Mouse (Mus musculus): ENCODE results near the gene Ganab.
A peak's percentile ranks its signal among the peaks of the same experiment; 100 is the strongest.
"Not testable (repeated sequence)": the region's sequence is repeated elsewhere in the genome, so short reads cannot be mapped to it uniquely, and the experiment has no call there.

The Ganab gene

DNA sequence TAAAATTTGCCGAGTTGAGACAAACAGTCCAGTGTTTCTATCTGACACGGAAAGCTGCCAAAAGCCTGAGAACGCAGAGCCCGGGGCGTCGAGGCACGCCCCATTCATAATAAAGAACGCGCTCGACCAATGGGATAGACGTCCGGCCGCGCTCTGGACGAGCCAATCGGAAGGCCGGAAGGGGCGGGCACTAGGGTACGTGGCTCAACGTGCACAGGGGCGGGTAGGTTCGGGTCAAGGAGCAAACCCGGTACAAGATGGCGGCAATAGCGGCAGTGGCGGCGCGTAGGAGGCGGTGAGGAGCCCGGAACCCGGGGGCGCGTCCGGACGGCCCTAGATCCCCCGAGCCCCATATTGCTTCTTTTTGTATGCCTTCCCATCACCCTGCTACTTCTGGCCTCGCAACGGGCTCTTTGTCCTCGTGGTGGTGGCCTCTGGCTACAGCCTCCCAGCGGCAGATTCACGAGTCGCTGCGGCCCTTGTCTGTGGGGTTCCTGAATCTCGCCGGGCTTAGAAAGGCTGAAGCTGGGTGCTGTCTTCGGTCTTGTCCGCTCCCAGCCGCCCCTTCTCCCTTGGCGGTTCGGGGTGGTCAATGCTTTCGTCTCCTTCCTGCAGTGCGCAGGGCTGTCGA, at the start of gene Ganab:
Gene Ganab (plus strand): TSS at position 207 of the 631 bp plus-strand sequence.
- peak; percentile 87 to 90 for DNase-seq (ENCODE audit: low read depth in 1 of 2, low spot score in 2 of 2)

- no peak for DNase-seq (ENCODE audit: low read depth in 1 of 2, low spot score in 2 of 2)
These were observed 49.5 kb upstream of the Ganab start for GRCm38 (mm10) chr19:8848356-8848755.

DNA sequence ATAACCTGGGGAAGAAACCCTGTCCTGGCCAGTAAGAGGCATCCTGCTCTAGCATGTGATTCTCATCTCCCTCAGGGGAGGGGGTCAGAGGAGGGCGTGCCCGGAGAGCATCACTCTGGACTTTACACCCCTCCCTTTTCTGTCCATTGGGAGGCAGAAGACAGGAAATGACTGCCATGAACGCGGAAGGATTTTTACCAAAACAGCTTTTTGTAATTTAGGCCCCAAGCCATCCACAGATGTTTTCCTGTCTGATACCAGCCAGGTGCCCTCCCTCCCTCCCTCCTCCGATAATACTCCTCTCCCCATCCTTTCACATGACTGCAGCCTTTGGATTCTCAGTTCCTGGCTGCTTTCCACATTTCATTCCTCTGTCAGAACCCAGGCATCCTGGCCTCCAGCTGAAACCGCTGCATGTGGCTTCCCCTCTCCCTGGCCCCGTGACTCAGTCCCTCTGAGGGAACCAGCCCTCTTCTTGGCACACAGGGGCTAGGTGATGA, 47.4 kb upstream of the Ganab start, which contains the start of gene Lrrn4cl:
Gene Lrrn4cl (plus strand): TSS at position 367 of the 500 bp plus-strand sequence.
- no peak for DNase-seq (ENCODE audit: low read depth in 1 of 2, low spot score in 2 of 2)

DNA sequence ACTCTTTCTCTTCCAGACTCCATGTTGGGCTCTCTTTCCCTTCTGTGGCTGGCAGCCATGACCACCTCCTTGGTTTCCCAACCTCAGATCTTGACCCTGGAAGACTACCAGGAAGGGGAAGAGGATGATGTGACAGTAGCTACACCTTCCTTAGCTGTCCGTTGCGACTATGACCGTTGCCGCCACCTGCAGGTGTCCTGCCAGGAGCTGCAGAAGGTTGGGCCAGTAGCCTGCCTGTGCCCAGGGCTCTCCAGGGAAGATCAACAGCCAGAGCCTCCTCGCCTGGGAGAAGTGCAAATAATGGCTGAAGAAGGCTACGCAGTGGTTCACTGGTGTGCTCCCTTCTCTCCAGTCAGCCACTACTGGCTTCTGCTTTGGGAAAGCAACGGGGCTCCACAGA, 46.2 kb upstream of the Ganab start:
- no peak for DNase-seq (ENCODE audit: low read depth in 1 of 2, low spot score in 2 of 2)

DNA sequence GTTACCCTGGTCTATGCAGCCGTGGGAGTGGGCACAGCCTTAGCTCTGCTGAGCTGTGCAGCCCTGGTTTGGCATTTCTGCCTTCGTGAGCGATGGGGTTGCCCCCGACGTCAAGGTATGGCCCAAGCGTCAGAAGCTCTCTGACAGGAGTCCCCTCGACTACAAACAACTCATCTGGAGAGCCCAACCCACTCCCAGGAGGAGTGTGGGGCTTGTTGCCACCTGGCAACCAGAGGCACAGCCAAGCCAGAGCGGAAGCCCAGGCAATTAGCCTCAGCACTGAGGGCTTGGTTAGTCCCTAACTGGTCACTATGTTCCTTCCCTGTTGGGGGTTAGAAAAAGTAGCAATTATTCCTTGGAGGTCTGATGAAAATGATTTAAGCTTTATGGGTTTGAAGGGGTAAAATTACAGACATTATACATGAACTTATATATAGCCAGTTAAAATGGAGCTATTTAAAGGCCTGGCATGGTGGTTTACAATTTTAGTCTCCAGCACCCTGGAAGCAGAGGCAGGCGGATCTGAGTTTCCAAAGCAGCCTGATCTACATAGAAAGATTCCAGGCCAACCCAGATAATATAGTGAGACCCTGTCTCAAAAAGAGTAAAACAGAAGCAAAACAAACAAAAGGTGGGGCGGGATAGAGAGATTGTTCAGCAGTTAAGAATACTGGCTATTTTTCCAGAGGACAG, 45.5 kb upstream of the Ganab start:
- DNase-seq (ENCODE audit: low read depth in 1 of 2, low spot score in 2 of 2), result no peak

GRCm38 (mm10) chr19:8853117-8853516, 44.8 kb upstream of the Ganab start:
- no peak for DNase-seq (ENCODE audit: low read depth in 1 of 2, low spot score in 2 of 2)

- no peak for DNase-seq (ENCODE audit: low read depth in 1 of 2, low spot score in 2 of 2)
These were observed 40.2 kb upstream of the Ganab start for GRCm38 (mm10) chr19:8857689-8858088.

DNA sequence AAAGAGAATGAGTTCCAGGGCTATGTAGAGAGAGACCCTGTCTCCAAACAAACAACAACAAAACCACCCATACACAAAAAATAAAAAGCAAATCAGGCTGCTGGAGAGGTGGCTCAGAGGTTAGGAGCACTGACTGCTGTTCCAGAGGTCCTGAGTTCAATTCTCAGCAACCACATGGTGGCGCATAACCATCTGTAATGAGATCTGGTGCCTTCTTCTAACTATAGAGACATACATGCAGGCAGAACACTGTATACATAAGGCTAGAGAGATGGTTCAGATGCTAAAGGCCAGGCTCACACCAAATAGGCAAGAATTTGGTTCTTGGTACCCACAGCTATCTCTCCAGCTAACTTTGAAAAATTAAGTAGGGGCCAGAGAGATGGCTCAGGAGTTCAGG, 38.9 kb upstream of the Ganab start:
- DNase-seq (ENCODE audit: low read depth in 1 of 2, low spot score in 2 of 2), result no peak

- DNase-seq (ENCODE audit: low read depth in 1 of 2, low spot score in 2 of 2), result no peak
These were observed 33.6 kb upstream of the Ganab start for GRCm38 (mm10) chr19:8864265-8864664.

DNA sequence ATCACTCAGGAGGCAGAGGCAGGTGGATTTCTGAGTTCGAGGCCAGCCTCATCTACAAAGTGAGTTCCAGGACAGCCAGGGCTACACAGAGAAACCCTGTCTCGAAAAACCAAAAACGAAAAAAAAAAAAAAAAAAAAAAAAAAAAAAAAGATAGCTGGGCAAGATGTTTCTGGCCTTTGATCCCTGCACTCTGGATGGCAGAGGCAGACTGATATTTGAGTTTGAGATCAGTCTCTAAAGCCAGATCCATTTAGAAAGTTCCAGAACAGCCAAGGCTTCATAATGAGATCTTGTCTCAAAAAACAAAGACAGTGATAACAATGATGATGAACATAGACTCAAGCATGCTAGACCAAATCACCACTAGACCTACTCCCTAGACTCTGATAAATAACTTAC, 27.5 kb upstream of the Ganab start:
- DNase-seq (ENCODE audit: low read depth in 1 of 2, low spot score in 2 of 2), result not testable (repeated sequence)

- no peak for DNase-seq (ENCODE audit: low read depth in 1 of 2, low spot score in 2 of 2)
These were observed 27.0 kb upstream of the Ganab start for GRCm38 (mm10) chr19:8870838-8871237.

- peak; percentile 93 to 94 for DNase-seq (ENCODE audit: low read depth in 1 of 2, low spot score in 2 of 2)
These were observed 26.3 kb upstream of the Ganab start, which contains the start of gene Ubxn1 for GRCm38 (mm10) chr19:8871267-8872186. Gene Ubxn1, plus strand, starts transcription at chr19:8871496.

GRCm38 (mm10) chr19:8872266-8872840, 25.5 kb upstream of the Ganab start:
- no peak for DNase-seq (ENCODE audit: low read depth in 1 of 2, low spot score in 2 of 2)

GRCm38 (mm10) chr19:8875031-8875430, 22.8 kb upstream of the Ganab start:
- no peak for DNase-seq (ENCODE audit: low read depth in 1 of 2, low spot score in 2 of 2)

- DNase-seq (ENCODE audit: low read depth in 1 of 2, low spot score in 2 of 2), result peak; percentile 72 to 85
These were observed 17.4 kb upstream of the Ganab start, which contains the start of gene Uqcc3 for GRCm38 (mm10) chr19:8880311-8881033. Gene Uqcc3, minus strand, starts transcription at chr19:8880923.

DNA sequence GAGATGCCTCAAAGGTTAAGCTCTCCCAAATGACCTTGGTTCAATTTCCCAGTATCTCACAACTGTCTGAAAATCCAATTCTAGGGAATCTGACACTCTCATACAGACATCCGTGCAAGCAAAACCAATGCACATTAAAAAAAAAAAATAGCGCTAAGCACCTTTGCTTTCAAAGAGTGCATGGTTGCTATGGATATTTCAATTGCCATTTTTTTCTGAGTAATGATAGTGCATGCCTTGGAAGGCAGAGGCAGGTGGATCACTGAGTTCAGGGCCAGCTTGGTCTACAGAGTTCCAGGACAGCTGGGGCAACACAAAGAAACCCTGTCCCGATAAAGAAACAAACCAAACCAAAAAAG, 16.9 kb upstream of the Ganab start:
- DNase-seq (ENCODE audit: low read depth in 1 of 2, low spot score in 2 of 2), result no peak

GRCm38 (mm10) chr19:8883616-8884015, 14.3 kb upstream of the Ganab start, which contains the start of the genes Lbhd1 and Gm49403:
Gene Lbhd1, plus strand, starts transcription at chr19:8883732.
Gene Gm49403, plus strand, starts transcription at chr19:8883930.
- DNase-seq (ENCODE audit: low read depth in 1 of 2, low spot score in 2 of 2), result no peak

- no peak for DNase-seq (ENCODE audit: low read depth in 1 of 2, low spot score in 2 of 2)
These were observed 10.8 kb upstream of the Ganab start for GRCm38 (mm10) chr19:8886916-8887584.

DNA sequence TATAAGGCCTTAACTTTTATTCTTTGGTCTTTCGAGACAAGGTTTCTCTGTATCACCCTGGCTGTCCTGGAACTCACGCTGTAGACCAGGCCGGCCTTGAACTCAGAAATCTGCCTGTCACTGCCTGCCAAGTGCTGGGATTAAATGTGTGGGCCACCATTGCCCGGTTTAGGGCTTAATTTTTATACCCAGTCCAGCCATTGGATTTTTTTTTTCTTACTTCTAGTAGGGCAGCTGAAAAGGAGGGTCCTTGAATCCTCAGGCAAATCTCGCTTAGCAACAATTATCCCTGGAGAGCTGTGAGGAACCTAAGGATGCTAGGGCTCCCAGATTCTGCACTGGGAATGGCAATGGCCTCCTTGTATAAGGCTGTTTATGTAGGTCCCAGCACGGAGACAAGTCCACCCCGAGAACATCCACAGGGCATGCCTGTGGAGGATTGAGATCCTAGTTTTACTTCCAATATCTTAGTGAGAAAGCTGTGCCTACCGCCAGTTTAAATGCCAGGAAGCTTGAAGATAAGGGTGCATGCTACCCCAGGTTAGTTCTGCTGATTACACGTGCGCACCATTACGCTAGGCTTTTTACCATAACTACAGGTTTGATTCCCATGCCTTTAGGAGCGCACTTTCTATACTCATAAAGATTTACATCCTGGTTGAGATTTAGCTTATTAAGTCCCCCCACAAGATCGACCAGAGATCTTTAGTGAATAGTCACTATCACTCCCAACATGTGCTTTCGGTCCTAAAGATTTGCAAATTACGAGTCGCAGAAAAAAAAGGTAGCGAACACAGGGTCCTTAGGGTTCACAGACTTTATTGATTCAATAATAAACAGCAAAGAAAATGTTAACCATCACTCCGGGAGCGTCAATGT, 10.0 kb upstream of the Ganab start:
- DNase-seq (ENCODE audit: low read depth in 1 of 2, low spot score in 2 of 2), result no peak
